Mouse (Mus musculus) forebrain, postnatal 0 days (tissue): Measurements from ENCODE around the gene Iqcf3. TPM values are rescaled to one million over a fixed set of nuclear protein-coding genes. Genes with fewer than 3 reads are reported as not detected.
A peak's percentile ranks its signal among the peaks of the same experiment; 100 is the strongest.

Source experiments
- ATAC-seq: fragments of 200-750 bp; cut with Nextera tagmentation; 2 replicates; pipeline ENCODE4 v1.8.0; 2017; ENCODE audit warnings: mild to moderate bottlenecking, moderate library complexity
- DNase-seq: peaks from one replicate; pipeline ENCODE4 v3.0.0-alpha.2; 2015
- H3K27ac ChIP-seq: fragments of 300-500 bp; sonication (generic); 2 replicates; pipeline ENCODE4 v1.5.1; 2014; ENCODE audit warnings: low read depth, mild to moderate bottlenecking, antibody characterized with exemption, low read length, moderate library complexity, mixed read lengths
- H3K27me3 ChIP-seq: fragments of 300-500 bp; sonication (generic); 2 replicates; pipeline ENCODE4 v1.6.1; 2014; ENCODE audit warnings: mild to moderate bottlenecking, low read length, mixed read lengths; ENCODE audit not compliant: insufficient read depth
- H3K36me3 ChIP-seq: fragments of 300-500 bp; sonication (generic); 2 replicates; pipeline ENCODE4 v1.6.1; 2014; ENCODE audit warnings: mild to moderate bottlenecking, moderate library complexity; ENCODE audit not compliant: insufficient read depth
- H3K4me1 ChIP-seq: fragments of 300-500 bp; sonication (generic); 2 replicates; pipeline ENCODE4 v1.6.1; 2014; ENCODE audit warnings: antibody characterized with exemption; ENCODE audit not compliant: insufficient read depth
- H3K4me2 ChIP-seq: fragments of 300-500 bp; sonication (generic); 2 replicates; pipeline ENCODE4 v1.6.1; 2014; ENCODE audit warnings: low read depth, mild to moderate bottlenecking, moderate library complexity
- H3K4me3 ChIP-seq: fragments of 300-500 bp; sonication (generic); 2 replicates; pipeline ENCODE4 v1.5.1; 2014; ENCODE audit warnings: low read depth, low read length, mixed read lengths
- H3K9ac ChIP-seq: fragments of 300-500 bp; sonication (generic); 2 replicates; pipeline ENCODE4 v1.6.1; 2014; ENCODE audit warnings: mild to moderate bottlenecking
- H3K9me3 ChIP-seq: fragments of 300-500 bp; sonication (generic); 2 replicates; pipeline ENCODE4 v1.6.1; 2016; ENCODE audit warnings: low read length
- CTCF ChIP-seq: sonication (generic); IDR thresholded peaks from 2 replicates; pipeline ENCODE4 v1.5.1; 2016; ENCODE audit warnings: antibody characterized with exemption, control low read depth, low read depth
- WGBS: fragments of 180-500 bp; shearing (Covaris S2); extraction: QIAGEN DNeasy Blood & Tissue Kit; methylation state at CpG from one replicate; pipeline ENCODE4 v1.1.7; 2014; 5-methylcytosine and 5-hydroxymethylcytosine counted together
- polyA plus RNA-seq: library from polyadenylated mRNA; unstranded; fragments of >200 nt; fragmentation: Nextera tagmentation; extraction: Ambion mirVana; gene quantifications from 2 replicates; pipeline ENCODE4 v1.2.1, GENCODE M21; 2015
- total RNA-seq: library from RNA; depleted of rRNA; stranded (reverse); fragments of >200 nt; gene quantifications from 2 replicates; pipeline ENCODE4 v1.2.3, GENCODE M21; 2014; rRNA removed

Gene Iqcf3
- total and polyA plus RNA-seq, 2 experiments from 2014 or later: not detected

DNA sequence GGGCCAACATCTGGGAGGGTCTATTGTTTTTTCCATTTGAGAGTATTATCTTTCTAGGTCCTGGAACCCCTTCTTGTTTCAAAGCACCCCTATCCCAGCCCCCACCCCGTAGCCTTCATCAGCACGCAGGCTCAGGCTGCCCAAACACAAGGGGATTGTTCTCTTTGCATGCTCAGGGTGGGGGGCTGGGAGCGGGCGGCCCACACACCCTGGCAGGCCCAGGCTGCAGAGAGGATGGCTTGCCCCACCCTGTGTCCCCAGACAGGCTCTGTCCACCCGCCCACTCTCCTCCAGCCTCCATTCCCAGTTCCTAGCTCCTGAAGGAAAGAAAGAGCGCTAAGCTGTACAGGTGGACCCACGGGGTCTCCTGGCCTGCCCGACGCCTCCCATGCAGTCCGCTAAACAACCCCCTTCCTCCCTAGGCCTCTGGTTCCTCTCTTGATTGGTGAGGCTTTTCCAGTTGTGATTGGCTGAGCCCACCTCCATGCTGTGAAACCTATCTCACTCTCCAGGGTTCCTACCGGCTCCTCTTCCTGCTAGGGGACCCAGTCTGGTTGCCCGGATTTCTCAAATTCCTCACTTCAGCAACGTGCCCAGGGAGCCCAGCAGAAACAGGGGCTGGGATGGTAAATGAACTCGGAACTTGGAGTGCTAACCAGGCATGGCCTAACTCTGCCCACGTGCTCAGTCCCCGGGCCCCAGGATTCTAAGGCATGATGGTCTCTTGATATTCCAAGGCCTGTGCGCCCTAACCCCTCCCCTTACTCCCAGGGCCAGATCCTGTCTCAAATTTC, 106.3 kb downstream of the Iqcf3 start:
- WGBS: 2% methylated on average over 17 of the region's 17 CpGs
- Histone ChIP-seq H3K36me3 (no peaks in the 10 kb centered on the region), H3K27me3 (no peaks in the 10 kb centered on the region), H3K9me3 (no peaks in the 10 kb centered on the region), H3K4me1 (peaks cover 29% of the 10 kb centered on the region), H3K4me3 (peak overlapping the region; percentile 71), H3K4me2 (peak overlapping the region; percentile 97), H3K9ac (peak overlapping the region; percentile 92), H3K27ac (peak overlapping the region; percentile 91)
- peak; percentile 65 for ATAC-seq
- DNase-seq: peak; percentile 73
- TF ChIP-seq CTCF: no peak

DNA sequence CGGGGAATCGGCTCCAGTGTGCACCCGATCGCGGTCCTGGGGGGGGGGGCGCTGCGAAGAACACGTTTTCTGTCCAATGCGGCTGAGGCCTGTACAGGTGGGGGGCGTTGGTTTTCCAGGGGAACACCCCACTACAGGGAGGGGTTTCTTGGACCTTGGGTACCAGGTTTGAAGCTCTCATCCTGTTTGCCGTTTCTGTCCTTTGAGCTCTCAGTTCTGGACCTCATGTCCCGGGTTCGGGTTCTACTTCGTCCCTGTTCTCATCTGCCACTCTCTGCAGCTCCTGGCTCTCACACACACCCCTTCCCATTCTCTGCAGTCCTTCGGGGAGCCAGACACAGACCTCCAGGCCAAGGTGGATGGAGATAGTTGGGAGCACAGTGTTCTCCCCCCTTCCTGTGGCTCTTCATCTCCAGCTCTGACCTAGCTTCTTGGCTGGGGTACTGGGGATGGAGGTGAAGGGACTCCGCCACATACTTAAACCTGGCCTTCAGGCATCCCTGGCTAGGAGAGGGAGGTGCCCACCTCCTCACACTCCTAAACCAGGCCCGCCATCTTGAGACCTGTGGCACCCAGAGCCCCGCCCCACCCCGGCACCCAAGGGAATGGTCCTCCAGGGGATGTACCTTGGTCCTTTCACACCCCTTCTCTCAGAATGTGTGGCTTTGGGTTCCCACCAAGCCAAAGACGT, 107.2 kb downstream of the Iqcf3 start:
- H3K9me3 ChIP-seq: no peaks in the 10 kb centered on the region
- 2% methylated on average over 15 of the region's 20 CpGs for WGBS
- peak overlapping the region; percentile 71 for H3K4me3 ChIP-seq
- peak overlapping the region; percentile 97 for H3K4me2 ChIP-seq
- H3K4me1 ChIP-seq: peaks cover 30% of the 10 kb centered on the region
- H3K36me3 ChIP-seq: no peaks in the 10 kb centered on the region
- peak; percentile 62 for DNase-seq
- ATAC-seq: peak; percentile 35
- H3K9ac ChIP-seq: peak overlapping the region; percentile 92
- no peaks in the 10 kb centered on the region for H3K27me3 ChIP-seq
- peak overlapping the region; percentile 91 for H3K27ac ChIP-seq
- TF ChIP-seq CTCF: no peak

DNA sequence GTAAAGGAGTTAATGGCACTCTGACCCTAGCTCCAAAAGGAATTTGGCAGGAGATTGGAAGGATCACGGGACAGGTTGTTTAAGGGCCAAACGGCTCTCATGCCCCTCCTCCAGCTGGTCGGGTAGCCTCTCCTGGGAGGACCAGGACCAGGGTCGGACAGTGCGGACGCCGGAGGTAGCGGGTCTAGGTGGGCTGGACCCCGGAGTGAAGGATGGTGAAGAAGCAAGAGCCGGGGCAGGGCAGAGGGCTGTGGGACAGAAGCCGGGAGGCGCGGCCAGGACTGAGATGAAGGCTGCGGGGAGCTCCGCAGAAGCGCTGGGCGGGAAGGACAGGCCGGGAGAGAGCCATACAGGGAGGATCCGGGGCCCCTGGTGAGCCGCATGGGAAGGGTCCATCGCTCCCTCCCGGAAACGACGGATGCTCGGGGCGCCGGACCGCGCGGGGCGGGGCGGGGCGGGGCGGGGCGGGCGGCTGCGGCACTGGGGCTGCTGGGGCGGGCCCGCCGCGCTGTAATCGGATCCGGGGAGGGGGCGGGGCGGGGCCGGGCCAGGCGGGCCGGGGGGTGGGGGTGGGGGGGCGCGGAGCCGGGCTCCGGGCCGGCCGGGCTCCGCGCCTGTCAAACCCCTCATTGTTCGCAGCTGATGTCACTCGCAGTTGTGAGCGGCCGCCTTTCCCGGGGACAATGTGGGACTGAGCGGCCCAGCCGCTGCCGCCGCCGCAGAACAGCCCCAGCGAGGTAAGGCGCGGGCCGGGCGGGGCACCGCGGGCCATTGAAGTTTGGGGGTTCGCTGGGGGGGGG, 108.0 kb downstream of the Iqcf3 start, which contains the start of gene Pcbp4:
Gene Pcbp4, plus strand, starts transcription at position 21 of the 800 bp plus-strand sequence.
- Histone ChIP-seq H3K4me1 (peaks cover 37% of the 10 kb centered on the region), H3K9me3 (no peaks in the 10 kb centered on the region), H3K36me3 (no peaks in the 10 kb centered on the region), H3K9ac (peak within 1 kb of the TSS; percentile 92), H3K27ac (peak within 1 kb of the TSS; percentile 91), H3K27me3 (no peaks in the 10 kb centered on the region), H3K4me3 (peak within 1 kb of the TSS; percentile 71), H3K4me2 (peak within 1 kb of the TSS; percentile 97)
- ATAC-seq: peak; percentile 67
- under 1% methylated on average over 34 of the region's 74 CpGs for WGBS
- TF ChIP-seq CTCF: no peak
- peak; percentile 67 for DNase-seq

Other genes with a start within 250 kb of the Iqcf3 start
- gene Dusp7, start 193.0 kb downstream of the Iqcf3 start, total RNA-seq: 43.5 and 44.5 TPM in 2 replicates
- 16.5 and 16.7 TPM in 2 replicates for gene Dusp7, start 193.0 kb downstream of the Iqcf3 start, polyA plus RNA-seq
- 890 and 984 TPM in 2 replicates for gene Rpl29, start 132.2 kb downstream of the Iqcf3 start, total RNA-seq
- 678 and 804 TPM in 2 replicates for gene Rpl29, start 132.2 kb downstream of the Iqcf3 start, polyA plus RNA-seq
- gene Acy1, start 123.3 kb downstream of the Iqcf3 start, total RNA-seq: 12.9 and 18.1 TPM in 2 replicates
- gene Acy1, start 123.3 kb downstream of the Iqcf3 start, polyA plus RNA-seq: 20.5 and 21.0 TPM in 2 replicates
- 10.5 and 13.8 TPM in 2 replicates for gene Abhd14b, start 114.2 kb downstream of the Iqcf3 start, total RNA-seq
- 7.6 and 8.8 TPM in 2 replicates for gene Abhd14b, start 114.2 kb downstream of the Iqcf3 start, polyA plus RNA-seq
- gene Abhd14a, start 114.0 kb downstream of the Iqcf3 start, total RNA-seq: 54.4 and 63.2 TPM in 2 replicates
- 84.1 and 87.1 TPM in 2 replicates for gene Abhd14a, start 114.0 kb downstream of the Iqcf3 start, polyA plus RNA-seq
- gene Pcbp4, start 108.3 kb downstream of the Iqcf3 start, total RNA-seq: 454 and 602 TPM in 2 replicates
- gene Pcbp4, start 108.3 kb downstream of the Iqcf3 start, polyA plus RNA-seq: 251 and 273 TPM in 2 replicates
- gene Gpr62, start 95.7 kb downstream of the Iqcf3 start, total RNA-seq: 1.5 and 1.8 TPM in 2 replicates
- gene Gpr62, start 95.7 kb downstream of the Iqcf3 start, polyA plus RNA-seq: 2.3 and 3.0 TPM in 2 replicates
- gene Rrp9, start 85.7 kb downstream of the Iqcf3 start, total RNA-seq: 45.6 and 52.9 TPM in 2 replicates
- 46.5 and 47.3 TPM in 2 replicates for gene Rrp9, start 85.7 kb downstream of the Iqcf3 start, polyA plus RNA-seq
- 2.2 and 6.2 TPM in 2 replicates for gene Parp3, start 84.7 kb downstream of the Iqcf3 start, total RNA-seq
- gene Parp3, start 84.7 kb downstream of the Iqcf3 start, polyA plus RNA-seq: 1.4 and 1.7 TPM in 2 replicates
- not detected in 2 replicates for gene Iqcf1, start 61.7 kb downstream of the Iqcf3 start, total RNA-seq
- gene Iqcf1, start 61.7 kb downstream of the Iqcf3 start, polyA plus RNA-seq: not detected in 2 replicates
- gene Iqcf5, start 47.1 kb downstream of the Iqcf3 start, total RNA-seq: not detected in 2 replicates
- gene Iqcf5, start 47.1 kb downstream of the Iqcf3 start, polyA plus RNA-seq: 0.41 TPM in 1 of 2 replicates, not detected in the other
- not detected in 2 replicates for gene Iqcf4, start 9.4 kb upstream of the Iqcf3 start, total RNA-seq
- gene Iqcf4, start 9.4 kb upstream of the Iqcf3 start, polyA plus RNA-seq: not detected in 2 replicates
- not detected in 2 replicates for gene Iqcf6, start 65.0 kb upstream of the Iqcf3 start, total RNA-seq
- not detected in 2 replicates for gene Iqcf6, start 65.0 kb upstream of the Iqcf3 start, polyA plus RNA-seq
- gene Grm2, start 94.5 kb upstream of the Iqcf3 start, total RNA-seq: 13.6 and 14.6 TPM in 2 replicates
- gene Grm2, start 94.5 kb upstream of the Iqcf3 start, polyA plus RNA-seq: 19.8 and 20.7 TPM in 2 replicates
- gene Tex264, start 124.3 kb upstream of the Iqcf3 start, total RNA-seq: 61.2 and 68.6 TPM in 2 replicates
- gene Tex264, start 124.3 kb upstream of the Iqcf3 start, polyA plus RNA-seq: 98.3 and 105 TPM in 2 replicates
- gene Rad54l2, start 227.6 kb upstream of the Iqcf3 start, total RNA-seq: 18.6 and 22.7 TPM in 2 replicates
- 1.7 and 3.6 TPM in 2 replicates for gene Rad54l2, start 227.6 kb upstream of the Iqcf3 start, polyA plus RNA-seq